Mouse (Mus musculus) CD4-positive, CD25-positive, alpha-beta regulatory T cell, adult 2 months (primary cell): ENCODE measurements around the gene Ube2l6.
"Not testable (repeated sequence)": the region's sequence is repeated elsewhere in the genome, so short reads cannot be mapped to it uniquely, and the experiment has no call there.

Experiments
- DNase-seq: peaks from one replicate; pipeline ENCODE4 v3.0.0-alpha.2; 2012; ENCODE audit warnings: low read depth, low spot score

The Ube2l6 gene

DNA sequence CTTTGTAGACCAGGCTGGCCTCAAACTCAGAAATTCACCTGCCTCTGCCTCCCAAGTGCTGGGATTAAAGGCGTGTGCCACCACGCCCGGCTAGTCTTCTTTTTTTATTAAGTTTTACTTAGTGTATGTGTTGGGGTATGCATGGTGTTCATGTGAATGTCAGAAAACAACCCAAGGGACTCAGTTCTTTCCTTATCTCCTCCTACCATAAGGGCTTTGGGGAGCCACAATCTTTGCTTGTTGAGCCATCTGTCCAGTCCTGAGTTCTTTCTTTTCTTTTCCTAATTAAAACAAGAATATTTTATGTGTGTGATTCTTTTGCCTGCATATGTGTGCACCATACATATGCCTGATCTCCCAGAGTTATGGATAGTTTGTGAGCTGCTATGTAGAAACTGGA is 5.5 kb upstream of the Ube2l6 start:
- DNase-seq = no peak

DNA sequence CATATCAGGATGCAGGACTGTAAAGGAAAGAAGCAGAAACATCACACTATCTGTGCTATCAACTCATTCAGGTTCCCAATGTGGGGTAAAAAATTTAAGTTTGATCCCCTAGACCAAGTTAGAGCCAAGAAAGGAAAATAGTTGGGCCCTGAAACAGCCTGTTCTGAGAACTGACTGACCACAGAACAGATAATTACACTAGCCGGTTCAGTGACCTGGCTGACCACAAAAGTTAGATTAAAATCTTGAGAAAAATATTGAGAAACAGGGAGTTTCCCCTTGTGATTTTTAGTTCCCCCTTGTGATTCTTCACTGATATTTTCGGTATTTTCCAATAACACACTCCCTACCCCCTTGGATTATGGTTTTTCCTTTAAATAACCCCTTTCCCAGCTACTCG is 4.8 kb upstream of the Ube2l6 start:
- no peak for DNase-seq

DNA sequence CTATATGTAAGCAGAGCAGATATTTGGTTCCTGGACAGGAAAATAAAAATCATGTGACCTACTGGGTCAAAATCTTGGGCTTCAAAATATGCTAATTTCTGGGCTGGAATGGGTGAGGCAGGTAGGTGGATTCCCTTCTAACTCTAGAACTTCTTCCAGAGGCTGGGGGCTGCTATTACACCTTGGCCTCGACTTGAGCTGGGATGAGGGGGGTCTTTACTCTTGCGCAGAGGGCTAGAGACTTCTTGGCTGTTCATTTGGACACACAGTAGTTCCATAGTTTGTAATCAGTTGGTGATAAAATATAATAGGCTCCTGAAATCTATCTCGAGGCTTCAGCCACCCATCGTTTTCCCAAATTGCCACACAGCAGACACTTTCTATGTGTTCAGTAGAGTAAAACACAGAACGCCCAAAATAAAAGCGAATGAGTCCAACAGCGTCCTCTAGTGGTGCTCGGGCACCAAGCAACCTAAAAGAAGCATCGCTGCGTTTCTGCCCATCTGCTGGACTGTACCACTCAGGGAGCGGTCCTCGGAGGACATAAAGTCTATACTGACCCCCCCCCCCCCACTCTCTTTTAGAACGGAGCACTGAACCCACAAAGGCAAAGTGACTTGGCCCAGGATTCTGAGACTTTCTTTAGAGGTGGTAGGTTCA is 665 bp upstream of the Ube2l6 start:
- DNase-seq = peak; percentile 83

DNA sequence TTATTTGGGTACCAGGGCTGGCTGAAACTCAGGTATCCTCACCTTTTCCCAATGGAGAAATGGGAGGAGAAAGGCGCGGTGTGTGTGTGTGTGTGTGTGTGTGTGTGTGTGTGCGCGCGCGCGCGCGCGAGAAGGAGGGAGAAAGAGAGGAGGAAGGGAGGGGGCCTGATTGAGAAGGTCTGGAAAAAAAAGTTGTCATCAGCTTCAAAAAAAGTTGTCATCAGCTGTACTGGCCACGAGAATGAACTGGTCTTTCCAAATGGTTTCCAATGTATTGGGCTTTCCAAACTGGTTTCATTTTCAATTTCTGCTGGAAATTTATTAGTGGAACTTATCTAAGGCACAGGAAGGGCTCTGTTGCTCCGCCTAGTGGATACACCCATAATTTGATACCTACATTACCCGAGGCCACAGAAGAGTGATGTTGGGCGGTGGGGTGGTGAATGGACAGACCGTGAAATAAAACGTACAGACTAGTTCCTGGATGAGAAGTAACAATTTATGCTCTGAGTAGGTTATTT is 473 bp downstream of the Ube2l6 start:
- DNase-seq = peak; percentile 87

DNA sequence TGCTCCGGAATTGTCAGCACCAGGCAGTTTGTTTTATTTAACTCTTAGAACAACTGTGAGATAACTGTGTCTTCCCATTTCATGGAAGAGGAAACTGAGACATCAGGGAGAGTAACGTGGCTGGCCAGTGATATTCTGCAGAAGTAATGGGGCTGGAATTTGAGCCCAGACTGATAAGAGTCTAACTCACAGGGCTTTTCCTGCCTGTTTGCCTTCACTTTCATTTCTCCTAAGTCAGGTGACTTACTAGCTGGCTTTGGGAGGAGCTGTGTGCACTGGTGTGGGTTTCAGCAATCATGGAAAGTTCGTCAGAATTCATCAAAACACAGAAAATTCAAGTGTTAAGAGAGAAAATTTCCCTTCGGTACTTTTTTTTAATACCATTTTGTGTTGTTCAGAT is 1.7 kb downstream of the Ube2l6 start:
- DNase-seq = peak; percentile 31

DNA sequence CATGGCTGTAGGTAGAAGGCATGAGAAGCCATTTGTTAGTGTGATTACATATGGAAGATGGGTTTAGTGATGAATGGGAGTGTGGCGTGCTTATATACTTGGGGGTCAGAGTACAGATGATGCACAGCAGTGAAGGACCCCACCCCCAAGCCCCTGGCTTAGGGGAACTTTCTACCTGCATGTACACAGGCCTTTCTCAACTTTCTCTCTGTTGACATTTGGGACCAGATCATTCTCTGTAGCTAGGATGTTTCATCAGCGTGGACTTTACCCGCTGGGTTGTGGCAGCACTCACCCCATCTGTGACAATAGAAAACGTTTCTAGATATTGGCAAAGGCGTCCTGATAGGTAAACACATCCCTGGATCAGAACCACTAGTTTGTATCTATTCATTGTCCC is 2.6 kb downstream of the Ube2l6 start:
- DNase-seq = not testable (repeated sequence)

DNA sequence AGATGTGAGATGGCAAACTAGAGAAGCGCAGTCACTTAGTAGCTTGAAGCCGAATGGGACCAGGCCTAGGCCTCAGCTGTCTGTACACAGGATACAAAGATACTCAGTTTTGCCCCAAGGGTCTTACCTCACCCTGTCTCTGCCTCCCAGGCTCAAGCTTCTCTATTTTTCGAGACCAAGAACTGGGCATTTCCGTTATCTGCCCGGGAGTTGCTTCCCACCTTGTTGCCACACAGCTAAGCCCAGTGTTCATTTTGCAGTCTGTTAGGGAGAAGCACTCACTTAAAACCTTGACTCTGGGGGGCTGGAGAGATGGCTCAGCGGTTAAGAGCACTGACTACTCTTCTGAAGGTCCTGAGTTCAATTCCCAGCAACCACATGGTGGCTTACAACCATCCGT is 5.3 kb downstream of the Ube2l6 start:
- no peak for DNase-seq

DNA sequence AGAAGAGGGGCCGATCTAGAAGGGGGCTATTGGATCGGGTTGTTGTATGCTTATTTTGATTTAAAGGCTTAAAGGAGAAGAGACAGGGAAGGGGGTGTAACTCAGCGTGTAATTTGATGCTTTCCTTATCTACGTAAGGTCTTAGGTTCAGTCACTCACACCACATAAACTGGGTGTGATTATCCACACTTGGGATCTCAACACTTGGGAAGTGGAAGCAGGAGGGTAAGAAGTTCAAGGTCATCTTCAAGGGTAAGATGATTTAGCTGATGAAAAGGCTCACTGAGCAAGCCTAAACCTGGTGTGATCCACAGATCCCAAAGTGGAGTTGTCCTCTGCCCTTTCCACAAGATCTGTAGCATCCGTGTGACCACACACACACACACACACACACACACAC is 7.9 kb downstream of the Ube2l6 start:
- DNase-seq = no peak

DNA sequence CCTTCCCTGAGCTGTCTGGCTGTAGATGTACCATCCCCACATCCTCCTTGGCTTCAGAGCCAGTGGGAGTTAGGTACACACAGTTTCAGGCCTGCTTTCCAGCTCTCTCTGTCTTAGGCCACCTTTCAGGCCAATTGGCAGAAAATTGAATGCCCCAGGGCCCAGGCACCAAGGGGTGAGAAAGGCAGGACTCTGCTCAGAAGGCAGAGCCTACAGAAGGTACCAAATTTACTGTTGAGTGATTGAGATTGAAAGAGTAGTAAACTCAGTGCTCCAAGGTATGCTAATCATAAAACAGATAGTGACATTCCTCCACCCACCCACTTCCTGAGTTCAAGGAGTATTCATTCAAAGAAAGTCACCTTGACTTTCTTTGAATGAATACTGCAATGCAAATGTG is 10.7 kb downstream of the Ube2l6 start:
- DNase-seq = no peak

DNA sequence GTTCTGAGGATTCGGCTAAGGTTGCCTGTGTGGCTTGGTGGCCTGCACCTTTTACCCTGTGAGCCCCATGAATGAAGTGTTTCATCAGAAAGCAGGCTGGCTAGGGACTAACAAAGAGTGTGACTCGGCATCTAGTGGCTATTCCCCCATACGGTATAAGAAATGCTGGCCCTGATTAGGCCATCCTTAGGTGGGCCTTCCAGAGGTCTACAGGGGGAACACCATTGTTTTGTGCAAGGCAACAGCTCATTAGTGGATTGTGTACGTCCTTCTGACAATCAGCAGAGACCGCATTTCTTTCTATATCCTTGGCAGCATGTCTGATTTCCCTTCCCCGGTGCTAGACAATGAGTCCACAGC is 11.9 kb downstream of the Ube2l6 start:
- no peak for DNase-seq

DNA sequence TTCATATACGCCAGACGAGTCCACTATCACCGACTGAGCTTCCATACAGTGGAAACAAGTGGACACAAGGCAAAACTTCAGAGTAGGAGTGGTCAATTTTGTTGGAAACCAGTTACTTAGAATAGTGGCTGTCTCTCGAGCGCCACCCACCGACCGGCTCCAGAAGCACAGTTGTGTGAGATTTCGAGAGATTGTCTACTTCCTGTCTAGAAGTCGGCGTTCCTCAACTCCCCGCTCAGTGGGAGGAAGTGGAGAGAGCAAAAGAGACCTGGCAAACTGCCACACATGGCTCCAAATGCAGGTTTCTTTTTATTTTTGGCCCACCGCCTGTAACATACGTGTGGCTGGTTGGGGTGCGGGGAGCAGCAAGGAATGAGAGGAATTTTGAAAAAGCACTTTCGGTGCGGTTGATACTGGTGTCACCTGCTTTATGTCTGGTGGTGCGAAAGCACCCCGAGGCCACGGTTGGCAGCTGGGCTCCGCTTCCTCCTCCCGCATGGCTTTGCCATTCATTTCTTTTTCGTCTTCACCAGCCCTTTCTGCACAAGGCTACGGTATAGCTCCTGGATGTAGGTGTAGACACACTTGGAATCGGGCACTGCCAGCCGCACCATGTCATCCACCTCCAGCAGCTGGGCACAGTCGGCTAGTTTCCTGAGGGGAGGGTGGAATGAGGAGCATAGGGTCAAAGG is 12.4 kb downstream of the Ube2l6 start:
- DNase-seq = peak; percentile 85

DNA sequence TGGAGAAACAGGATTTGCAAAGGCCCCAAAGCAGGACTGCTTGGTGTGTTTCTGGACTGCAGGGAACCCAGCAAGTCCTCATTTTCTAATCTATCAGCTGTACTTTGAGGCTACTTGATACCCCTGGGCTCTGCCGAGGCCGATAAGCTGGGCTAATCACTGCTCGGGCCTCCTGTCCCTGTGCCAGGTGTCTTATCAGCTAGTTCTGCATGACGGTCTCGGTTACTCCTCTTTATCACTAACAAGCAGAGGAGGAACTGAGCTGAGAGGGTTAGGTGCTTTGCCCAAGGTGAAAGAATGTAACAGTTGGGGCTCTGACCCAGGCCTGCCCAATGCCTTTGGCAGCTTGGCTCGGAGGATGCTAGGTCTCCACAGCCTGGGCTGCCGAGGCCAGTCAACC is 13.3 kb downstream of the Ube2l6 start:
- no peak for DNase-seq

DNA sequence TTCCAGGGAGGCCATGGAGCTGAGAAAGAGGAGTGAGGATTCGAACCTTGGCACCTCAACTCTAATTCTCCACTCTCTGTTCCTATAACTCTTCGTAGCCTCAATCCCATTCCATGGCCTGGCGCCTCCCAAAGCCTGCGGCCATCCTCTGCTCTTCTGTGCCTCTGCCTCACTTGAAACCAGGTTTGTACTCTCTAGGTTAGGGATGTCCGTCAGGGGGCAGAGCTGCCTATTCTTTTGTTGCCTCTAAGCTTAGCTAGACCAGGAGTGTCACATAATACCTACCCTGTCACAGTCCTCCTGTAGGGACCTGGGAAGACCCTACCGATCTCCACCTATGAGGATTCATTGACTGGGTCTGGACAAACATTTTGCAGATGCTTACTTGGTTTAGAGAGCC is 14.0 kb downstream of the Ube2l6 start:
- no peak for DNase-seq

DNA sequence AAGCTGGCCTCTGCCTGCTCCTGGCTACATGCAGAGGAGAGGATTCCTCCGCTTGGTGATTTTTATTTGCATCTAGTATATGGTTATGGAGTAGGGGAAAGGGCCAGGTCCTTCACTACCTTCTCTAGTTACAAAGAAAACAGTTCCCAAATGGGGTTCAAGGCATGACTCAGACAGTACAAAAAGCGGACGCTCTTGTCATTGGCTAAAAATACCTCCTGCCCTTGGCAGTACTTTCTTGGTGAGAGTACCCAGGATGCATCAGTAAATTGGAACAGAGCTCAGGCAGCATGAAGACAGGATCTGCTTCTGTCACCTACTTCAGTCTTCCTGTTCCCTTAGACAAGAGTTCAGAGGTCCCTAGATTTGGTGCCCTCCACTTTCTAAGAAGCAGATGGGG is 21.2 kb downstream of the Ube2l6 start:
- no peak for DNase-seq

DNA sequence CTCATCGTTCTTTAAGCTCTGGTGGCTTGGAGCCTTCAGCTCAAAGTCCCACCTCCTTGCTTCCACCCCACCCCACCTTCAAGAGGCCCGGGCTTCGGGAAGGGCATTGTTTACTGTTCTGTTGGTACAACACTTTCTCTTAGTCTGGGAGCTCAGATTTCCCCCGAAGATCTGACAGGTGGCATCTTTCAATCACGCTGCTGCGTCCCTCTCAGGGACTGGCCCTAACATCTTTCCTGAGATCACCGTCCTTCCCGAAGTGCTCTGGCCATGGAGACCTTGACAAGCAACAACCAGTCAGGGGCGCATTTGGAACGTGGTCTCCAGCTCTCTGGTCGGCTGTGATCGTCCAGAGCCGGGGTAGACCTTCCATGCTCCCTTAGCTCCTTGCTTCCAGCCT is 23.9 kb downstream of the Ube2l6 start, which contains the start of gene Smtnl1:
Gene Smtnl1 (minus strand): TSS at position 101 of the 400 bp plus-strand sequence.
- no peak for DNase-seq

DNA sequence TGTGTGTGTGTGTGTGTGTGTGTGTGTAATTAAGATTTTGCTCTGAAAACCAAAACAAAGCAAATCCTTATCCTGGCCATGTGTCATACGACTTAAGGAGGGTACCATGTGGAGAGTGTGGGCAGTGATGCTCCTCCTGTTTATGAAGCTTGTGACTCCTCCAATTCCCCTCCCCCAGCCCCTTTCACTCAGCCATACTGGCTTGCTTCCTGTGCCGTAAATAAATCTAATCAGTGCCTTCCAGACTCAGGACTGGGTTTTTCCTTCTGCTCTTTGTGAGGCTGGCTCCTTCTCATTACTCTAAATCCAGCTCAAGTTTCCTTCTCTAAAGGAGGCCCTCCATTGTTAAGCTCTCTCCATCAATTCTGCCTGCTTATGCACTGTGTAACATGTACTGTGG is 24.6 kb downstream of the Ube2l6 start:
- DNase-seq = no peak

DNA sequence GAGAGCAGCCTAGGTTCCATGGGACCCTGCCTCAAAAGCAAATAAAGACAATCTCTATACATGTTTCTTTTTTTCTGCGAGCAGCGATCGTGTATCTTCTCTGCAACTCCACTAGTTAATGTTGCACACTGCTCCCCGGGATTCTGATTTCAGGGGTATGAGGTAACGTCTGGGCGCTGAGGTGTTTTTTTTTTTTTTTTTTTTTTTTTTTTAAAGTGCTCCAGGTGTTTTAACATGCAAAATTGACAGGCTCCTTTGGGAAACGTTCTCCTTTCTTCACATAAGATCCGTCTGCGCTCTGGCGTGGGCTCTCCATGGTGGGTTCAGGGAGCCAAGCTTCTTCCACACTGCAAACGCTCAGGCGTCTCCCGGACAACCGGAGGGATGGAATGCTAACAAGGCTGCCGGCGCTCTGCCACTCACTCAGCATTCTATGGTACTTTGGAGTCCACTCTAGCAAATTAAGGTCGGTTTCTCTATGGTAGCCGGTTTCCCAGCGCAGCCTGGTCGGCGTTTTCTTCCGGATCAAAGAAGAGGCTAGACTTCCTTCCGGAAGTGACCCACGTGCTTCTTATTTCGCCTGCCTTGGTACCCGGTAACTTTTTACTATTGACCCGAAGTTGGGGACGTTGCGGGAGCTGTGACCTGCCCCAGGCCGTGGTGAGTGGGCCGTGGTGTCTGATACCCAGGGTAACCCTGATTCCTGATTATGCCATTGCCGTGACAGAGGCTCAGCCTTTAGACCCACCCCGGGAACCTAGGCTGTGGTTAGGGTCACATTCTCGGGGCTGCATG is 28.1 kb downstream of the Ube2l6 start, which contains the start of gene Timm10:
Gene Timm10 (plus strand): TSS at position 510 of the 795 bp plus-strand sequence.
- DNase-seq = peak; percentile 86

DNA sequence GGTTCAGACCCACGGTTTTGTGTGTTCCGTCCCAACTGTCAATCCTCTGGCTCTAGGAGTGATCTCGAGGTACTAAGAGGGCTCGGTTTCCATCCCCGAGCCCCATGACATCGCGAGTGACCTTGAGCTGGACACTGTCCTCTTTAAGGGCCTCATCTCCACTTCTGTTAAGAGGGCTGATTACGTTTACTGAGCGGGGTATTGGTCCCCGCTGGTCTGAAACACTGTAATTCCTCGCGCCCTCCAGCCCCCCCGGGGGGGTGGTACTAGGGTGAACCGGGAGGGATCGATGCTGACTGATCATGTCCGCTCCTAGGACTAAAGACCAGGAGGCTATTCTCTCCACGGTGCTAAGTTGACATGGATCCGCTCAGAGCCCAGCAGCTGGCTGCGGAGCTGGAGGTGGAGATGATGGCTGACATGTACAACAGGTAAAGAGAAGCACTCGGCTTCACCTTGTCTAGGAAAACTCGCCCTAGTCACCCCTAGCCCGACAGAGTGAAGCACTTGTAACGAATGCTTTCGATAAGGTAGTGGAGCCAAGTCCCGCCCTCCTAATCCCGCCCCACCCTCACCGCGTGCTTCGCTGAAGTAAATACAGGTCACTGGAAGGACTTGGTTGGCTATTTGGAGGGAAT is 28.8 kb downstream of the Ube2l6 start:
- DNase-seq = peak; percentile 40

DNA sequence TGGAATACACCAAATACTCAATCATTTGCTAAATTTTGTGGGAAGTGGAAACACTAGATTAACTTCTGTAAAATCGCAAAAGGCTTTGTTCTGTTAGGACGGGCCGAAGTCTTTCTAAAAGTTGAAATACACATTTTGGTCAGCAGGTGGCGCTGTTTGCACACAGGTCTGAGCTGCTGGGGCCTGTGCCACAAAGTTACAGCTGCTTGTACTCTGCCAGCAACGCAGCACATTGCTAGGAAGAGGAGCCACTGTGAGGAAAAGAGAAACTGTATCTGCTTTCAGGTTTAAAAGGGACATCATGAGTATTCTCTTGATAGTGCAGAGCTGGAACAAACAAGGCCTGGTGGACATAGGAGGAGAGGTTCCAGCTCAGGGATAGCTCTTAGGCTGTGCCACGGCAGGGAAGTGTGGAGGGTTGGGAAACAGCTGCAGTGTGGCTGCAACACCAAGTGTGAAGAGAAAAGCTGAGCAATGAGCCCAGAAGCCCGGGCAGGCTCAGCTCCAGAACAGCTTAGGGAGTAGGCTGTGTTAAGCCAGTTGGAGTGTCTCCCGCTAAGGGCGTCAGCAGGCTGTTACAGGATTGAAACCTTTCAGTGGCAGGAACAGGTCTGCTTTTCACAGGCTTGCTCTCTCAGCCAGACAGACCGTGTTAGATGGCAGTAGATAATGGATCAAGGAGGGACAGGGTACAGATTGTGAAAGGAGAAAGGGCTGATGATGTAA is 33.2 kb downstream of the Ube2l6 start:
- DNase-seq = peak; percentile 90

DNA sequence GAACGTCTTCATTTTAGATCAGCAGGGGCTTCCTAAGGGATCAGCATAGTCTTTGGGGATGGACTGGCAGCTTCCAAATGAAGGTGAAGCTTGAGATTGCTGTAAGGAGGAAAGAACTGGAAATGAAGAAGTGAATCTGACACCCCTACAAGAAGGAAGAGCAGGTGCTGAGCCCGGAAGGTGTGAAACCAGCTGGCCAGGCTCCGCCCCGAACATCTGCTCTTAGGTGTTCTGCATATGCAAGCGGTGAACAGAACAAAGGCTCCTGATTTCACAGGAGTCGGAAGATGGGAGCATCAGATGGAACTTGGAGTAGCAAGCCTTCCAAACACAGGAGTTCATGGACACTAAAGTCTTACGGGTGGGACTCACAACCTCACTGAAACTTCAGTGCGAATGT is 38.5 kb downstream of the Ube2l6 start:
- peak; percentile 13 for DNase-seq
